Mouse (Mus musculus): Measurements from ENCODE around the gene Gm49711. TPM values are rescaled to one million over a fixed set of nuclear protein-coding genes. Genes with fewer than 3 reads are reported as not detected.

Gene Gm49711
- polyA plus RNA-seq, 1 experiment from 2014 or later, result not detected

DNA sequence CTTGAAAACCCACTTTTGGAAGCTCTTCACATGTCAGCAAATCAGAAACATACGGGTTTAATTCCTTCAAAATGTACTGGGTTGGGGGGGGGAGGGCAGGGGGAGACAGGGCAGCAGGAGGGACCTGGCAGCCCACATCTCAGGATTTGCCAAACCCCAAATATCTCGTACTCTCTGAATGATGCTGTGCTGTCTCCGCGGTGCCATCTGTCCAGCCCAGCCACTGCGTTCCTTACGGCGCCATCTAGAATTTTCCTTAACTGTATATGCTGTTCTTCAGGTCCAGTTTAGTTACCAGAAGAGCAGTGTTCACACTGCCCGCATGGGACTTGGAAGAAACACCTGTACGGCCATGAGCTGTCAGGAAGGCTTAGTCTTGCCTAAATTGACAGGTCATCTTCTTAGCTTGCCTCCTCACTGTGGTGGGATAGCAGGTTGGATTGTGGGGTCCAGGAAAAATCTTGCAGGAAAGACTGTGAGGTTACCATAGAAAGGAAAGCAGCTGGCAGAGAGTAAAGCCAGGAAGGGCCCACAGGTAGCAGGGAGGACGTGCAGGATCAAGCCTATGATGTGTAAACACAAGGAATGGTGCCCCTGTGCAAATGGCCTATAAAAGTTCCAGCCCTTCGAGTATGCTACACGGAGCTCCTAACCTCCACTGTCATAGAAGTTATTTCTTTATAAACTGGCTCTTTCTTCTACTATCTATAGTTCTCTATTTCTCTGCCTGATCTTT is 89.7 kb downstream of the Gm49711 start:
- ATAC-seq (ENCODE audit: insufficient number of reproducible peaks, insufficient read depth, low FRiP score, low TSS enrichment, low read depth), result no peak
- Histone ChIP-seq H3K4me2 (no peak overlapping the region), H3K4me3 (replicated peaks) (no peak overlapping the region), H3K4me1 (replicated peaks) (0 out of 2 replicates have a peak, but pooled peaks cover 7% of the 10 kb centered on the region), H3K9me3 (no peaks in the 10 kb centered on the region), H3K9ac (replicated peaks) (no peak overlapping the region), H3K27me3 (no peaks in the 10 kb centered on the region), H3K36me3 (no peaks in the 10 kb centered on the region), H3K27ac (no peak overlapping the region)
- WGBS, result 77% methylated on average over 12 of the region's 12 CpGs

DNA sequence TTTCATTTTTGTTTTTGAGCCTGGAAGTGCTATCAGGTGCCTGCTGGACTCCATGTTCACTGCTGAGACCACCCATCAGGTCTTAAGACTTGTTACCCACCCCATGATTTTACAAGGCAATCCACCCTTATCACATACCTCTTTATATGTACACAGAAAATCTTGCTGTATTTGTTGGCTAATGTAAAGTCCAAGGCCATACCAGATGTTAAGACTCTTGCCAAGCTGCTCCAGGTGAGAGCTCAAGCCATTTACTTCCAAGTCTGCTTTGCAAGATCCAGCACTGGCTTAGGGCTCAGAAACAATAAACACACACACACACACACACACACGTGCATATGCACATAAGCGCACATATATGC is 90.2 kb downstream of the Gm49711 start:
- Histone ChIP-seq H3K9me3 (no peaks in the 10 kb centered on the region), H3K27ac (no peak overlapping the region), H3K4me2 (no peak overlapping the region), H3K4me1 (replicated peaks) (peaks cover 11% of the 10 kb centered on the region; the same call in 1 of the 2 replicates), H3K36me3 (no peaks in the 10 kb centered on the region), H3K9ac (replicated peaks) (no peak overlapping the region), H3K27me3 (no peaks in the 10 kb centered on the region), H3K4me3 (replicated peaks) (no peak overlapping the region)
- ATAC-seq (ENCODE audit: insufficient number of reproducible peaks, insufficient read depth, low FRiP score, low TSS enrichment, low read depth), result no peak
- 85% methylated on average over 2 of the region's 2 CpGs for WGBS

DNA sequence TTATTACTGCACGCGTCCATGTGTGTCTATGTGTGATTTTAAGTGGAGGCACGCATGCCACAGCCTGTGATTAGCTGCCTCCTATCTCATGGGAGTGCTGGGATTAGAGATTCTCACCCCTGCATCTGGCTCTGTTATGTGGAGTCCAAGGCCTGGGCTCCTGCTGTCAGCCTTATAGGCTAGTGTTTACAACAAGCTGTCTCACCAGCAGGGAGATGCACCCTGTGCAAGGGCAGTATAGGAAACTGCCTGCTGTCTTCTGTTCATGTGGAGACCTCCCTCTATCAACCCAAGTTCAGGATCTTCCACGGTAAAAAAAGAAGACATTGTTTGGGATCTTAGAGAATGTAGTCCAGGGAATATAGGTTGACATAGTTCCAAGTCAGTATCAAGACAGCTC is 92.9 kb downstream of the Gm49711 start:
- 68% methylated on average over 4 of the region's 4 CpGs for WGBS
- no peak overlapping the region for H3K4me2 ChIP-seq
- no peak overlapping the region for H3K27ac ChIP-seq
- H3K9ac ChIP-seq (replicated peaks), result no peak overlapping the region
- H3K4me3 ChIP-seq (replicated peaks), result no peak overlapping the region
- H3K9me3 ChIP-seq, result no peaks in the 10 kb centered on the region
- peaks cover 17% of the 10 kb centered on the region; the same call in 1 of the 2 replicates for H3K4me1 ChIP-seq (replicated peaks)
- ATAC-seq (ENCODE audit: insufficient number of reproducible peaks, insufficient read depth, low FRiP score, low TSS enrichment, low read depth), result no peak
- H3K36me3 ChIP-seq, result no peaks in the 10 kb centered on the region
- H3K27me3 ChIP-seq, result no peaks in the 10 kb centered on the region

DNA sequence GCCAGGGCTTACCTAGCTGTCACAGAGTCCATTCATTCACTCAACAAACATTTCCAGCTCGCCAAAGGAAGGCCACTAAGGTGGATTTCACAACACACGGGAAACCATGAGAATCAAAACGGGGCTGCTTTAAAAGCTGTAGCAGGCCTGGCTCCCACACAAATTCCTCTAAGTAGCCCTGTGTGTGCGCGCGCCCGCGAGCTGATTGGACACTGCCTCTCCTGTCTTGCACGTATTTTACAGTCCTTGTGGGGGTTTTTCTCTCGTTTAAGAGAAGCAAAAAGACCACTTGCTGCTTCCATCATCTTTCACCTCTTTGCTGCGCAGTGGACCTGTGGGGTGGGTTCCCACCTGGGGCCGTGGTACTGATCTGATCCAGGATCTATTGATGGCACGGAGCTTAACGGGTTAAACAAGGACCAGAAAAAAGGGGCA is 99.9 kb downstream of the Gm49711 start:
- 3% methylated on average over 14 of the region's 14 CpGs for WGBS

DNA sequence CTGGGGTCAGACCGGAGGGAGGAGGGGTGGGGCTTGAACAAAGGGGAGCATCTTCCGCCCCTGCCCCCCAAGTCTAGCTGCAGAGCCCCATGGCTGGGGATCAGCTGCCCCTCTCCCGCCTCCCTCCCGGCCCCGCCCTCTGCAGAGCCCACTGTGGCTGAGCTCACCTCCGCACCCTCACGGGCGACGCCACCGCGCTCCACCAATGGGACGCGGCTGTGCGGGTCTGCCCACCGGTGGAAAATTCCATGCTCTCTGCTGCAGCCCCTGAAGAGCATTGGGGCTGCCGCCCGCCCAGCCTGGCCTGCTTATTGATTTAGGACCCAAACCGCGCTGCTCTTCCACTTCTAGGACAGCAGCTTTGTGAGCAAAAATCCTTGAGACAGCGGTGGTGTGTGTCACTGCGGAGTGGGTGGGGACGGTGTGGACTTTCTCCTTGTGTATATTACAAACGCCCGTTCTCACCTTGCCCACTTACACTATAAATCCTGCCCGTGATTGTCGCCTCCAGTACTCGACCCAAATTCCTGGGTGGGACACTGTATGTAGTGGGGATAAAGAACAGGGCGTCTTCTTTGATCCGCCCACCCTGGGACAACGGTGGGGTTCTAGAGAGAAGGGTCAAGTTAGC is 100.5 kb downstream of the Gm49711 start:
- peak overlapping the region; percentile 86 for H3K4me2 ChIP-seq
- no peaks in the 10 kb centered on the region for H3K36me3 ChIP-seq
- peak overlapping the region; percentile 49 for H3K4me3 ChIP-seq (replicated peaks)
- peak; percentile 93 for ATAC-seq (ENCODE audit: insufficient number of reproducible peaks, insufficient read depth, low FRiP score, low TSS enrichment, low read depth)
- no peaks in the 10 kb centered on the region for H3K9me3 ChIP-seq
- H3K27ac ChIP-seq, result peak overlapping the region; percentile 79
- peak overlapping the region; percentile 57 for H3K9ac ChIP-seq (replicated peaks)
- peaks cover 5% of the 10 kb centered on the region; the same call in 1 of the 2 replicates for H3K27me3 ChIP-seq
- WGBS, result 3% methylated on average over 30 of the region's 30 CpGs
- peaks cover 22% of the 10 kb centered on the region for H3K4me1 ChIP-seq (replicated peaks)

More for the DNA sequence above, 99.9 kb downstream of the Gm49711 start:
- Histone ChIP-seq H3K4me2 (peak overlapping the region; percentile 86), H3K27me3 (peaks cover 5% of the 10 kb centered on the region; the same call in 1 of the 2 replicates), H3K27ac (peak overlapping the region; percentile 79), H3K4me1 (replicated peaks) (peaks cover 26% of the 10 kb centered on the region), H3K9ac (replicated peaks) (peak overlapping the region; percentile 57), H3K9me3 (no peaks in the 10 kb centered on the region), H3K36me3 (no peaks in the 10 kb centered on the region), H3K4me3 (replicated peaks) (peak overlapping the region; percentile 49)
- peak; percentile 70 for ATAC-seq (ENCODE audit: insufficient number of reproducible peaks, insufficient read depth, low FRiP score, low TSS enrichment, low read depth)

DNA sequence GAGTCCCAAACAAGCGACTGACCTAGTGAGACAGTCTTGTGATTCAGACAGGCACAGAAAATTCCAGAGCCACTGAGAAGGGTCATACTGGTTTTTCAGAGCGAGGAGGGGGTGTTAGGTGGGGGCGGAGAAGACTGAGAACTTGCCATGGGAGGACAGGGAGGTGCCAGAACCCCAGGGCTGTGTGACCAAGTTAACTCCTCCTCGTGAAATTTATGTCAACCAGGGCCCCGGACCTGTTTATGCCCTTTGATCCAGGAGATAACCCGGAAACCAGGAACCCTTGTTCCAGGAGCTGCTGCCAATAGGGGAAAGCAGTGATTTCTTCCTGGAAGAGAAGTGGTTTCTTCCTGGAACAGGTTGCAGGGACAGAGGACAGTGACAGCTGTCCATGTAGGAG is 101.0 kb downstream of the Gm49711 start:
- Histone ChIP-seq H3K36me3 (no peaks in the 10 kb centered on the region), H3K4me1 (replicated peaks) (peaks cover 22% of the 10 kb centered on the region), H3K9ac (replicated peaks) (peak overlapping the region; percentile 57), H3K9me3 (no peaks in the 10 kb centered on the region), H3K4me2 (peak overlapping the region; percentile 86), H3K27me3 (peaks cover 5% of the 10 kb centered on the region; the same call in 1 of the 2 replicates), H3K4me3 (replicated peaks) (peak overlapping the region; percentile 49), H3K27ac (peak overlapping the region; percentile 79)
- WGBS, result 14% methylated on average over 6 of the region's 6 CpGs
- ATAC-seq (ENCODE audit: insufficient number of reproducible peaks, insufficient read depth, low FRiP score, low TSS enrichment, low read depth), result no peak

DNA sequence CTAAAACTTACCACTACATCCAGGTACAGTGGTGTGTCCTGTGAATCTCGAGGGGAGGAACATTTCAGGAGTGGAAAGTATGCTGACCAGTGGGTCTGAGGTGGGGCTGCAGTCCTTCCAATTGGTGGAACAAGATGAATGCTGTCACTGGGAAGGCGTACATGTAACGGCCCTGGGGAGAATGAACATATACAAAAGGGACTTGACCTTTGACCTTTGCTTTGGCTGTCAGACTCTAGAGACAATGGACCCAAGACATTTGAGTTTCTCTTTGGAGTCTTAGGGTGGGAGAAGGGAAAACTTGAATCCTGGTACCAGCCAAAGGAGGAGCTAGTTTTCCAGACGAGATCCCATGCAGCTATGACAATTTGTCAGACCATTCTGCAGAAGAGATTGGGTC is 104.2 kb downstream of the Gm49711 start:
- H3K4me2 ChIP-seq, result no peak overlapping the region
- H3K36me3 ChIP-seq, result no peaks in the 10 kb centered on the region
- no peak overlapping the region for H3K27ac ChIP-seq
- WGBS, result 85% methylated on average over 4 of the region's 4 CpGs
- H3K4me1 ChIP-seq (replicated peaks), result peaks cover 24% of the 10 kb centered on the region
- H3K27me3 ChIP-seq, result no peaks in the 10 kb centered on the region
- no peak overlapping the region for H3K4me3 ChIP-seq (replicated peaks)
- no peak overlapping the region for H3K9ac ChIP-seq (replicated peaks)
- no peak for ATAC-seq (ENCODE audit: insufficient number of reproducible peaks, insufficient read depth, low FRiP score, low TSS enrichment, low read depth)
- H3K9me3 ChIP-seq, result no peaks in the 10 kb centered on the region

DNA sequence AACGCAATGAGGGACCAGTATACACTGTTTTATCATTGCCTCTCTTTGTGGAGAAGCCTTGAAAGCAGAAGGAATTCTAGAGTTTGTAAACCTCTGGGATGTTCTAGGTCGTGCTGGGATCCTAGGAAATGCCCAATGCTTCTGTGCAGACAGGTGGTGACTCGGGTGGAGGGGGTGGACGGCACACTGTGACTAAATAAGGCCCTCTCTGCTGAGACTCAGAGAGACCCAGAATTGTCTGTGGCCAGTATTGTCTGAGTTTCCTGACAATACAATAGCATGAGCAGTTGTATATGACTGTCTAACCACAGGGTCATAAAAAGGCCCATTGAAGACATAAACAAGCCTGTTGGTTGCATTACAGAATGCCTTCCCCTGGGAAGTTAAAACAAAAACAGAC is 105.4 kb downstream of the Gm49711 start:
- Histone ChIP-seq H3K4me1 (replicated peaks) (peaks cover 12% of the 10 kb centered on the region), H3K27ac (no peak overlapping the region), H3K27me3 (no peaks in the 10 kb centered on the region), H3K36me3 (no peaks in the 10 kb centered on the region), H3K4me3 (replicated peaks) (no peak overlapping the region), H3K9ac (replicated peaks) (no peak overlapping the region), H3K4me2 (no peak overlapping the region), H3K9me3 (peaks cover 10% of the 10 kb centered on the region)
- ATAC-seq (ENCODE audit: insufficient number of reproducible peaks, insufficient read depth, low FRiP score, low TSS enrichment, low read depth), result no peak
- WGBS, result 63% methylated on average over 4 of the region's 4 CpGs

DNA sequence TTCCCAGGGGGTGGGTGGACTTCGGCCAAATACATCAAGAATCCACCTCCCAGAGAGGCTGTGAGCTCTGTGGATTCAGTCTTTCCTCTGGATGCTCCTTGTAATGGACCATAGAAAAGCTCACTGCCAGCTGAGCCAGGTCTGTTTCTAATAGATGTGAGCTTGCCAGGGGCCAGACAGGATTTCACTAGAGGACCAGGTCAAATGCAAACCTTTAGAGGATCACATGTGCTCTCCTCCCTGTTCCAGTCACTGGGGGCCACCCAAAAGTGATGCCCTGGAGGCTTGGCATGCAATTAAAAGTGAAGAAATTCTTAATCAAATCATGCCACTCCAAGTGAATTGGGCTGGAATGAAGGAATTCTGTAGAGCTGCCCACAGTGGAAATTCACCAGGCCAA is 117.9 kb downstream of the Gm49711 start:
- 59% methylated on average over 1 of the region's 1 CpGs for WGBS
- Histone ChIP-seq H3K4me1 (replicated peaks) (peaks cover 11% of the 10 kb centered on the region; the same call in 1 of the 2 replicates), H3K4me2 (no peak overlapping the region), H3K9ac (replicated peaks) (no peak overlapping the region), H3K27ac (no peak overlapping the region), H3K36me3 (no peaks in the 10 kb centered on the region), H3K4me3 (replicated peaks) (no peak overlapping the region), H3K9me3 (peaks cover 2% of the 10 kb centered on the region; the same call in 1 of the 2 replicates), H3K27me3 (no peaks in the 10 kb centered on the region)
- no peak for ATAC-seq (ENCODE audit: insufficient number of reproducible peaks, insufficient read depth, low FRiP score, low TSS enrichment, low read depth)

DNA sequence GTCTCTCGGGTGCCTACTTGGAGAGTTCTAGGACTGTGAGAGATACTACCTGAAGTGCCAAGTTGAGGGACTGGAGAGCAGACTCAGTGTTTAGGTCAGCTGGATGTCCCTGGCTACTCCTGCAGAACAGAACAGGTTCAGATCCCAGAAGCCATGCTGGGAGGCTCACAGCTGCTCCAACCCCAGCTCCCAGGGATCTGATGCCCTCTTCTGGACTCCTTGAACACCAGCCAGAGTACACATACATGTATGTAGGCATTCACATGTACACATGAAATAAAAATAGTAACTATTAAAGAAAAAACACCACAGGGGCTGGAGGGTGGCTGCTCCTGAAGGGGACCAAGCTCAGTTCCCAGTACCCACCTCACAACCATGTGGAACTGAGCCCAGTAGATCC is 119.6 kb downstream of the Gm49711 start:
- ATAC-seq (ENCODE audit: insufficient number of reproducible peaks, insufficient read depth, low FRiP score, low TSS enrichment, low read depth), result no peak
- H3K36me3 ChIP-seq, result no peaks in the 10 kb centered on the region
- 90% methylated on average over 1 of the region's 1 CpGs for WGBS

DNA sequence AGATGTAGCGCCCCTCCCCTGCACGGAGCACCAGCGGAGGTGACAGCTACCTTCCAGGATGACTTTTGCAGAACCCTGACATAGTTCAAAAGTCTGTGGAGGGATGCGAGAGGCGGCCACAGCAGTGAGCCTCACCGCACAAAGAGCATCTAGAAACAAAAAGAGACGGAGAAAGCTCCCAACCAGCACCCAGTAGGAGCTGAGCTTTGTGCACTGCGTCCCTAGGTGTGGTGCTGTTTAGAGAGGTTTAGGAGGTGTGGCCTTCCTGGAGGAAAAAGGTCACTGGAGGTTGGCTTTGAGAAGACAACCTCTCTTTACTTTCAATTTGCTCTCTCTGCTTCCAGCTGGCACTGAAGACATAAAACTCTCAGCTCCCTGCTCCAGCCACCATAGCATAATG is 121.2 kb downstream of the Gm49711 start:
- peaks cover 11% of the 10 kb centered on the region; the same call in 1 of the 2 replicates for H3K4me1 ChIP-seq (replicated peaks)
- no peaks in the 10 kb centered on the region for H3K9me3 ChIP-seq
- H3K27ac ChIP-seq, result no peak overlapping the region
- H3K9ac ChIP-seq (replicated peaks), result no peak overlapping the region
- H3K36me3 ChIP-seq, result no peaks in the 10 kb centered on the region
- no peak overlapping the region for H3K4me3 ChIP-seq (replicated peaks)
- WGBS, result 69% methylated on average over 8 of the region's 8 CpGs
- ATAC-seq (ENCODE audit: insufficient number of reproducible peaks, insufficient read depth, low FRiP score, low TSS enrichment, low read depth), result no peak
- no peaks in the 10 kb centered on the region for H3K27me3 ChIP-seq
- H3K4me2 ChIP-seq, result no peak overlapping the region

More for the DNA sequence above, 119.6 kb downstream of the Gm49711 start:
- Histone ChIP-seq H3K4me2 (no peak overlapping the region), H3K27me3 (no peaks in the 10 kb centered on the region), H3K9ac (replicated peaks) (no peak overlapping the region), H3K4me3 (replicated peaks) (no peak overlapping the region), H3K27ac (no peak overlapping the region), H3K4me1 (replicated peaks) (peaks cover 11% of the 10 kb centered on the region; the same call in 1 of the 2 replicates), H3K9me3 (no peaks in the 10 kb centered on the region)

Measured in limb, embryonic 12.5 days (tissue).